In genomic region chr3:44914321-44914720, GRCm38 (mm10) we compare ENCODE assay signal across 27 mouse cellular contexts.
A peak's percentile ranks its signal among the peaks of the same experiment; 100 is the strongest.
DNase-seq lines count a peak whose midpoint lies in the region; ATAC-seq lines count a peak whose summit lies in the region.
"Had no signal": no experiment of that assay in that cellular context is flagged by ENCODE, and none has a peak within 500 bp of the region (broad histone marks: within the 10 kb centered on the region; RNA-seq: fewer than 3 reads in every experiment).

No protein-coding gene starts in this region.

- H3K27me3 ChIP-seq in embryonic facial prominence, embryonic 14.5 days (replicated peaks; ENCODE audit: control insufficient read depth, insufficient read depth, low read length), result no peaks in the 10 kb centered on the region
- H3K27me3 ChIP-seq in embryonic facial prominence, embryonic 10.5 days (replicated peaks; ENCODE audit: low read depth, poor library complexity, severe bottlenecking), result no peaks in the 10 kb centered on the region
- no peaks in the 10 kb centered on the region for H3K27me3 ChIP-seq in hindbrain, embryonic 11.5 days (ENCODE audit: control insufficient read depth, insufficient read depth, low read length)
- H3K27me3 ChIP-seq: embryonic facial prominence, embryonic 15.5 days; heart, embryonic 12.5 days; heart, embryonic 15.5 days; Patski had no signal

- peak; percentile 4 for DNase-seq in embryonic facial prominence, embryonic 14.5 days (ENCODE audit: low spot score)
- DNase-seq in embryonic facial prominence, embryonic 10.5 days (ENCODE audit: low spot score), result no peak
- DNase-seq in kidney, postnatal 10 days, result peak; percentile 58
- DNase-seq in kidney, adult 11 months, result no peak
- peak; percentile 3 for DNase-seq in left cerebral cortex, adult 11 months (ENCODE audit: low spot score)
- DNase-seq in left cerebral cortex, postnatal 4 days, result no peak
- no peak for DNase-seq in hindbrain, embryonic 11.5 days (ENCODE audit: low spot score)
- DNase-seq: adrenal gland, postnatal 10 days; cerebellum, adult 11-12 months; cerebellum, adult 8-10 months; cerebellum, postnatal 10 days; cerebellum, postnatal 36 days; embryo, embryonic 11 days; forebrain, postnatal 0 days; gastrocnemius, adult 2 months; gastrocnemius, postnatal 14 days; heart, adult 18-20 months; heart, postnatal 10 days; heart, postnatal 36 days had no signal

- no peak overlapping the region for H3K27ac ChIP-seq in embryonic facial prominence, embryonic 14.5 days (replicated peaks; ENCODE audit: low read depth, low read length)
- H3K27ac ChIP-seq in embryonic facial prominence, embryonic 10.5 days (replicated peaks), result no peak overlapping the region
- H3K27ac ChIP-seq in hindbrain, embryonic 11.5 days (ENCODE audit: low read depth, low read length), result no peak overlapping the region
- H3K27ac ChIP-seq: embryonic facial prominence, embryonic 15.5 days; gastrocnemius, adult 2 months; heart, embryonic 15.5 days; hindbrain, embryonic 10.5 days; hindbrain, embryonic 14.5 days; hindbrain, postnatal 0 days had no signal

- H3K4me1 ChIP-seq in embryonic facial prominence, embryonic 14.5 days (ENCODE audit: control insufficient read depth, insufficient read depth, low read length), result no peaks in the 10 kb centered on the region
- H3K4me1 ChIP-seq in embryonic facial prominence, embryonic 10.5 days, result no peaks in the 10 kb centered on the region
- H3K4me1 ChIP-seq in hindbrain, embryonic 11.5 days (replicated peaks; ENCODE audit: control insufficient read depth, insufficient read depth, low read length), result no peaks in the 10 kb centered on the region
- H3K4me1 ChIP-seq: embryonic facial prominence, embryonic 15.5 days; heart, embryonic 12.5 days; heart, embryonic 15.5 days; hindbrain, embryonic 10.5 days had no signal

- intact Hi-C loops in left cerebral cortex, postnatal 4 days (cut with DNase I), result loop anchor here (10.0 kb wide), 1 partner anchor 1130 kb away; no protein-coding TSS in a partner anchor

- no peak overlapping the region for H3K4me2 ChIP-seq in embryonic facial prominence, embryonic 14.5 days (ENCODE audit: low read depth, low read length)
- no peak overlapping the region for H3K4me2 ChIP-seq in hindbrain, embryonic 11.5 days (replicated peaks; ENCODE audit: low read depth, low read length)
- H3K4me2 ChIP-seq: embryonic facial prominence, embryonic 15.5 days; heart, embryonic 12.5 days; heart, embryonic 15.5 days; hindbrain, embryonic 14.5 days had no signal

- H3K9me3 ChIP-seq in embryonic facial prominence, embryonic 14.5 days (ENCODE audit: control insufficient read depth, low read length), result no peaks in the 10 kb centered on the region
- no peaks in the 10 kb centered on the region for H3K9me3 ChIP-seq in embryonic facial prominence, embryonic 10.5 days
- no peaks in the 10 kb centered on the region for H3K9me3 ChIP-seq in hindbrain, embryonic 11.5 days (ENCODE audit: control insufficient read depth, low read length)
- H3K9me3 ChIP-seq: embryonic facial prominence, embryonic 15.5 days; heart, embryonic 12.5 days; heart, embryonic 15.5 days; hindbrain, embryonic 10.5 days had no signal

- H3K9ac ChIP-seq in embryonic facial prominence, embryonic 14.5 days (ENCODE audit: low read depth, low read length), result no peak overlapping the region
- no peak overlapping the region for H3K9ac ChIP-seq in hindbrain, embryonic 11.5 days (ENCODE audit: low read depth, low read length)
- H3K9ac ChIP-seq: embryonic facial prominence, embryonic 15.5 days; forebrain, postnatal 0 days; heart, embryonic 12.5 days; heart, embryonic 15.5 days; hindbrain, embryonic 14.5 days had no signal

- no peaks in the 10 kb centered on the region for H3K36me3 ChIP-seq in embryonic facial prominence, embryonic 14.5 days (ENCODE audit: control insufficient read depth, insufficient read depth, low read length)
- H3K36me3 ChIP-seq in embryonic facial prominence, embryonic 10.5 days (replicated peaks), result no peaks in the 10 kb centered on the region
- no peaks in the 10 kb centered on the region for H3K36me3 ChIP-seq in hindbrain, embryonic 11.5 days (ENCODE audit: control insufficient read depth, insufficient read depth, low read length)
- H3K36me3 ChIP-seq: embryonic facial prominence, embryonic 15.5 days; heart, embryonic 12.5 days; heart, embryonic 15.5 days; hindbrain, embryonic 10.5 days had no signal

- no peak for ATAC-seq in embryonic facial prominence, embryonic 14.5 days (ENCODE audit: low read depth)
- ATAC-seq in hindbrain, embryonic 11.5 days (ENCODE audit: low FRiP score), result no peak
- ATAC-seq: forebrain, embryonic 14.5 days; forebrain, postnatal 0 days; hindbrain, postnatal 0 days; Patski had no signal

- 48% methylated on average over 3 of the region's 3 CpGs for WGBS in embryonic facial prominence, embryonic 14.5 days
- 77% methylated on average over 3 of the region's 3 CpGs for WGBS in embryonic facial prominence, embryonic 10.5 days
- 77% methylated on average over 3 of the region's 3 CpGs for WGBS in hindbrain, embryonic 11.5 days

- no peak overlapping the region for H3K4me3 ChIP-seq in embryonic facial prominence, embryonic 14.5 days (ENCODE audit: low read depth, low read length)
- no peak overlapping the region for H3K4me3 ChIP-seq in embryonic facial prominence, embryonic 10.5 days
- no peak overlapping the region for H3K4me3 ChIP-seq in hindbrain, embryonic 11.5 days (ENCODE audit: low read depth, low read length)
- H3K4me3 ChIP-seq: embryonic facial prominence, embryonic 15.5 days; gastrocnemius, adult 2 months; heart, embryonic 12.5 days; heart, embryonic 15.5 days; hindbrain, embryonic 10.5 days had no signal

Comparison
In these comparisons a context has a peak if more than half of its experiments do, and no peak if none do; other contexts are left out.
1. DNase-seq: peak in embryonic facial prominence, embryonic 14.5 days (single experiment), kidney, postnatal 10 days (single experiment) and left cerebral cortex, adult 11 months (single experiment); none in embryonic facial prominence, embryonic 10.5 days (single experiment), kidney, adult 11 months (single experiment), left cerebral cortex, postnatal 4 days (single experiment) and hindbrain, embryonic 11.5 days (single experiment).